Mouse (Mus musculus) gastrocnemius, postnatal 10 days (tissue): ENCODE results near the gene R3hdm4. TPM values are rescaled to one million over a fixed set of nuclear protein-coding genes. Genes with fewer than 3 reads are reported as not detected.

ENCODE experiments used
- DNase-seq: peaks from one replicate; pipeline ENCODE4 v3.0.0; 2021; ENCODE audit warnings: mixed read lengths
- total RNA-seq, 2 experiments: library from RNA; stranded (reverse); gene quantifications; 2 replicates each; pipeline ENCODE4 v1.2.3; 2021

R3hdm4 gene
- total RNA-seq, 2 experiments from 2014 or later, result 101 to 108 TPM

DNA sequence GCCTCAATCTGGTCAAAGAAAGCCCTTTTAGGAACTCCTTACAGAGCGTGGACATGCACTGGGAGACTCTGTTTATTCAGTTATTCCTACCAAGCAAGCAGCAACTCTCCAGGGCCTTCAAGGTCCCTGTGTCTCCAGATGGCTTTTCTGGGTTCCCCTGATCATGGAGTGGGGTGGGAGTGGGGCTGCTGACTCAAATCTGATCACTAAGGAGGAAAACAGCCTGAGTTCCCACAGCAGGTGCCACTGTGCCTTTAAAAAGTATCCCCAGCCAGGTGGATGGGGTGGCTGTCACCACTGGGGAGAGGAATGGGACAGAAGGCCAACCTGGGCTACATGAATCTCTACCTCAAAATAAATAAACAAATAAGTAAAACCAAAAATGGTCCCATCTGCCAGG is 22.0 kb upstream of the R3hdm4 start:
- DNase-seq, result no peak

DNA sequence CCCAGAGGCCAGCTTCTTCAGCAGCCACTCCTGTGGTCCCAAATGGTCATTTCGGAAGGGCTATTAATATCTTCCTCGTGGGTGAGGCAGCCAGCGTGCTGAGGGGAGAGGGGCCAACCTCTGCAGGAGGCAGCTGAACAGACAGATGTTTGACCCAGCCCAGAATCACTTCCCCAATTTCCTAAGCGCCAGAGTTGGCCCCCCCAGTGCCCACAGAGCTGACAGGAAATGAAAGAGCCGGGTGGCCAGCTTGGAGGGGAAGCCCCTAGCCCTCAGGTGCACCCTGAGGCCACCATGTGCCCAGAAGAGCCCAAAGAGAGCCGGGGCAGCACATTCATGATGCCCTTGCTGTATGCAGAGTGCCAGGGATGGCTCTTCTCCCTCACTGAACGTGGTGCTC is 19.7 kb upstream of the R3hdm4 start:
- DNase-seq, result no peak

DNA sequence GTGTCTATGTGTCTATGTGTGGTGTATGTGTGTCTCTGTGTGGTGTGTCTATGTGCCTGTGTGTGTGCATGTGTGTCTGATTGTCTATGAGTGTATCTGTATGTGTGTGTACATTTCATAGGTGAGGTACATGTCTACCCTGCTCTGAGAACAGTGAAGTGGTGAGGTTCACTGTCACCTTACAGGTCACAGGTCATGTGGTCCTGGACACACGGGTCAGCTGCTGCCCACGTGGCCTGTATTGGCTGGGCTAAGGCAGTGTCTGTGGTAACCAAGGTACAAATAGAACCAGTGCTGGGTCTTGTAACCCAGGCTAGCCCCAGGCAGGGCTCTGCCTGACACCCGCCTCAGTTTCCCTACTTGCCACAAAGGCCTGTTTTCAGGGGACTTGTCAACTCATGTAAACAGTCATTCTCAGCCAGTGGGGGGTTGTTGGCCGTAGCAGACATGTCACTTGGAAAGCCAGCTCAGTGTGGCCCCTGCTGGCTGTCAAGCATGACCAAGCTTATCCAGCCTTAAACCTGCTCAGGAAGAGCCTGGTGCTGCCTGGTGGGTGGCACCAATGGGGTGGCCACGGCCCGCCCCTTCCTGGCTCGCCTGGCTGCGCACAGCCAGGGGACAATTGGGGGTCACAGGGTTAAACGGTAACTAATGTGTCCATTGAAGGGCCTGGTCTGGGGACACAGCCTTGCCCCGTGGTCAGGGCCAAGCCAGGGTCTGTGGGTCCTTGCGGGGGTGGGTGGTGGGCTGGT is 16.9 kb upstream of the R3hdm4 start:
- DNase-seq, result no peak

DNA sequence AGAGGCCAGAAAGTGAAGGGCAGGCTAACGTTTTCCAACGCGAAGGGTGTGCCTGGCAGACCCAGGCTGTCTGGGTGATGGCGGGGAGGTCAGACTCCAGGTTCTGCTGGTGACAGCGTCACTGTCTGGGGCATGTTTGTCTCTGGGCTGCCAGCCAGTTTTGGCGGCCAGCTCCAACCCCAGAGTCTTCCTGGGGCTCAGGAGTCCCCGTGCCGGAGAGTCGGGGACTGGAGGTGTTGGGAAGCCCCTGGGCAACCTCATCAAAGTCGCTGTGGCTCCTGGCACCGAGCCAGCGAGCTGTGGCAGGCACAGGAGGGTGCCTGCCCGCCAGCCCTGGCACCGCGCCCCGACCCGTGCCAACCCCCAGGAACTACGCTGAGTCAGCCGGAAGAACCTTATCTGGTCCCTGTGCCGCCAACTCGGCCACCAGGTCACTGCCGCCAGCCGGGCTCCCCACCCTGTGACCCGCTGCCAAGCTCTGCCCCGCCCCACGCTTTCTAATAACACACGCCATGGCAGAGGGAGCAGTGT is 16.0 kb upstream of the R3hdm4 start:
- peak; percentile 72 for DNase-seq

DNA sequence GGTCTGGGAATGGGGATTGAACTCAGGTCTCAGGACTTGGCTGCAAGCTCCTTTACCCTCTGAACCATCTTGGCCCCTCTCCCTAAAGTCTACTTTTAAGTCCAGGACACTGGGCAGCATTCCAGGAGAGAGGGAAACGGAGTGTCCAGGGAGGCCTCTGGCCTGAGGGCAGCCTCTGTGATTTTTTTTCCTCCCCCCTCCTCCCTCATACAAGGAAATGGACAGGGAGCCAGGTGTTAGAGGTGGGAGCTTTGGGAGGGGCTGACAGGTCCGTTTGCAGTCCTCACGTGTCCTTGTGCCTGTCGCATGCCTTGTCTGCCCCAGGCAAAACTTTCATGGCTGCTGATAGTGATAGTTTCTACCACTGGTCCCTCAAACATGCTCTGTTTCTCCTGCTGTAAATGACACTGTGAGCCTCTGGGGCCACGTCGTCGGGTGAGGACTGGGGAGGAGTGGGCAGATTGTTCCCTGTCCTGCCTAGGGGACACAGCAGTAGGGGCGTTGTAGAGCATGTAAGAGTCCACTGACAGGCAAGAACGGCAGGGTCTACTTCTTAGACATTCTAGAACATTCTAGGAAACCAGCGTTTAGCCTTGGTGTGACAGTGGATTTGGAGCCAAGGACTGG is 15.4 kb upstream of the R3hdm4 start:
- no peak for DNase-seq

DNA sequence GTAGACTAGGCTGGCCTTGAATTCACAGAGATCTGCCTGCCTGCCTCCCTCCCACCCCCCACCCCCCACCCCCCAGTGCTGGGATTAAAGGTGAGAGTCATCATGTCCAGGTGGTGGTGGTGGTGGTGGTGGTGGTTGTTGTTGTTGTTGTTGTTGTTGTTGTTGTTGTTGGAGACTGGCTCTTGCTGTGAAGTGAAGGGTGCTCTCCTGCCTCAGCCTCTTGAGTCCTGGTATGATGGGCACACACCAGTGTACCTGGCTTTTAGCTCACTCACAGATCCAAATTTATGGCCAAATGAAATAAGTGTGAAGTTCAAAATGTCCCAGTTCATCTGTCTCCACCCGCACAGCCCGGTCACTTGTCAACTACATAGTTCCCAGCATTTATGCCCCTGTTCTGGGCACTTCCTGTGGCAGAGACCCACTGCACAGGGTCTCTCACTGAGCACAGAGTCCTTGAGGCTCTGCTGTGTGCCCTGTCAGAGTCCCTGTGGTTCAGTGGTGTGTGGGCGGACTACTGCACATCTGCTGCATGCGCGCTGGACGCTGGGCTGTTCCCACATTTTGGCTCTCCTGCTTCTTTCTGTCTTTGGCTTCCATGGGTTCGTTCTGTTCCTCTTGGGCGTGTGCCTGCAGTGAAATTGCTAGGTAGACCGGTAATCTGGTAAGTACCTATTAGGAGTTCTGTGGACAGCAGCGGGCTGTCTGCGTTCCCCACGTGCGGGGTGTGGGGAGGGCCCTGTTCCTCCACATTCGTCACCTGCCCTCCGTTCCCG is 14.0 kb upstream of the R3hdm4 start:
- DNase-seq, result no peak

DNA sequence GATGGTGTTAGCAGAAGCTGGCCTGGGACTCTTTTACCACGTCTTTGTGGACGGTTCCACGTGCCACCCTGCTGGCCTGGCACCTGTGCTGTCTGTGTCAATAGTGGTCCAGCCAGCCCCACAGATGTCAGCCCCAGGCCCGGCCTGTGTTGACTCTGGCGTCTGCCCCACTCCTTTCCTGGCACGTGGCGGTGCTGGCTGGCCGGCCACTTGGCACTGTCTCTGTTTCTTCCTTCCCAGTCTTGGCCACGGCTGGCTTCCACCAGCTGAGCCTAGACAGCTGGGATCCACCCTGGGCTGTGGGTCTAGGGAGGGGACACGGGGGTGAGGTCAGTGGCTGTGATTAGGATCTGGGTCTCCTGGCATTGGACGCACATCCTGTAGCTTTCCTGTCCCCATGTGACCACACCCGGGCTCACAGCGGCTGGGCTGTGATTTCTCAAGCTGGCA is 13.3 kb upstream of the R3hdm4 start:
- DNase-seq, result peak; percentile 90

DNA sequence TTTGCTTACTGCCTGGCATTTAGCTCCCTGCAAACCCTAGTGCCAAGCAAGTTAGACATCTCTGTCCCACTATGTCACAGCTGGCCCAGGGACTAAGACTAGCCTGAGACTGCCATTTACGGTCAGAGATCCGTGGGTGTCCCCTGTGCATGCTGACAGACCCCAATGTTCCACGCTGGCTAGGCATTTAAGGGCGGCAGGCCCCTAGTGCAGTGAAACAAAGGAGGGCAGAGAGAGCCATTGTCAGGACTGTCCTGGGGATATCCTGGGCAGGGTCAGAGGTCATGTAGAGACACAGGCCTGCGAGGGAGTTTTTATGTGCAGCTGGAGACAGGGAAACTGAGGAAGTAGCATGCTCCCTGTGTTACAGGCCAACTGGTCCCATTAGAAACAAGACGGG is 12.9 kb upstream of the R3hdm4 start:
- no peak for DNase-seq

DNA sequence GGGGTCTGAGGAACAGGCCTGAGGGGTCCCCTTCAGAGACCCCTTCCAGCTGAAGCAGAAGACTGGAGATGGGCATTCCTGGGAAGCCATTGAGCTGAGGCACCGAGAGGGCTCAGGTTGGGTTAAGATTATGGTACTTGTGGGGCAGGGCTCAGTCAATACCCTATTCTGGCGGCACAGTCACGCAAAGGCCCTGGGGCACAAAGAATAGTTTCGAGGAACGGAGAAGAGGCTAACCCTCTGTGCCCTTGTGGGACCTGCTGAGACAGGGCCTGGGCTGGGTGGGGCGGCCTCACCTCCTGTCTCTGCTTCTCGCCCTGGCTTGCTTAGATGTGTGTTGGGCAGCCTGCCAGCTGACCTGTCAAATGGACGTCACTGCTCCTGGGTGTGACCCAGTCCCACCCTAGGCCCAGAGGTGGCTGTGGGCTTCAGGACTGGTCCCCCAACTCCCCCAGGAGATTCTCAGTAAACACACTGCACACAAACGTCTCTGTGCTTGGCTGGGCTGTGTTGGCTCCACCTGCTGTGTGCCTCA is 12.2 kb upstream of the R3hdm4 start:
- DNase-seq, result peak; percentile 48

DNA sequence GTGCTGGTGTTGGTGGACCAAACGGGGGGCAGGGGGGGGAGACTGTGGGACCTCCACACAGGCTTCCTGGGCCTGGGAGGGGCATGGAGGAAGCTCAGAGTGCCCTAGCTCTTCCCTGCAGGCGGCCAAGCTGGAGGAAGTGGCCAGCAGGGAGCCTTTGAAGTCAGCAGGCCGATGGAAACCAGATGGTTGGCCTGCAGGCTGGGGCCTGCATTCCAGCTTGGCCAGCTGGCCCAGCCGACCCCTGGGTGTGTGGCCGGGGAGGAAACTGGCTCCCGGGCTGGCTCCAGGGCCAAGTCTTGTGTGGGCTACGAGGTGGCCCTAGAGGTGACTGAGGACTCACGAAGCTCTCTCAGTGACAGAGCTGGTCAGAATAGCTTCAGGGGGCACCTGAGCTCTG is 11.7 kb upstream of the R3hdm4 start:
- peak; percentile 80 for DNase-seq

DNA sequence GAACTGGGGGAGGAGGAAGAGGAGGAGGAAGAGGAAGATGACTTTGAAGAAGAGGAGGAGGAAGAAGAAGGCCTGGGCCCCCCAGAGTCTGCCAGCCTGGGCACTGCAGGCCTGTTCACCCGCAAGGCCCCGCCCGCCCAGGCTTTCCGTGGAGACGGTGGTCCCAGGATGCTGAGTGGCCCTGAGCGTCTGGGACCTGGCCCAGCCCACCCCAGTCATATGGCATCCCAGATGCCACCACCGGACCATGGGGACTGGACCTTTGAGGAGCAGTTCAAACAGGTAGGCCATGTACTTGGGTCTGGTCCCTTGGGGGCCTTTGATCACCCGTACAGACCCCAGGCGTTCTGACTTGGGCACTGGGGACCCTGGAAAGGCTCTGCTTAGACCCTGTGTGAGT is 10.8 kb upstream of the R3hdm4 start:
- no peak for DNase-seq

DNA sequence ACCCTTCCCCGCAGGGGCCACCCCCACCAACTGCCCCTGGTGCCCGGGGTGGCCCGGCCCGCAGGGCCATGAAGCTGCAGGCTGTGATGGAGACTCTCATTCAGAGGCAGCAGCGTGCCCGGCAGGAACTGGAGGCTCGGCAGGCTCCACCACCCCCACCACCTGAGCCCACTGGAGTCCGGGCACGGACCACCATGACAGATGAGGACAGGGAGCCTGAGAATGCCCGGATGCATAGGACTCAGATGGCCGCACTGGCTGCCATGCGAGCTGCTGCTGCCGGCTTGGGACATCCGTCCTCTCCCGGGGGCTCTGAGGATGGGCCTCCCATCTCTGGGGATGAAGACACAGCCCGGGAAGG is 9.8 kb upstream of the R3hdm4 start:
- DNase-seq, result no peak

DNA sequence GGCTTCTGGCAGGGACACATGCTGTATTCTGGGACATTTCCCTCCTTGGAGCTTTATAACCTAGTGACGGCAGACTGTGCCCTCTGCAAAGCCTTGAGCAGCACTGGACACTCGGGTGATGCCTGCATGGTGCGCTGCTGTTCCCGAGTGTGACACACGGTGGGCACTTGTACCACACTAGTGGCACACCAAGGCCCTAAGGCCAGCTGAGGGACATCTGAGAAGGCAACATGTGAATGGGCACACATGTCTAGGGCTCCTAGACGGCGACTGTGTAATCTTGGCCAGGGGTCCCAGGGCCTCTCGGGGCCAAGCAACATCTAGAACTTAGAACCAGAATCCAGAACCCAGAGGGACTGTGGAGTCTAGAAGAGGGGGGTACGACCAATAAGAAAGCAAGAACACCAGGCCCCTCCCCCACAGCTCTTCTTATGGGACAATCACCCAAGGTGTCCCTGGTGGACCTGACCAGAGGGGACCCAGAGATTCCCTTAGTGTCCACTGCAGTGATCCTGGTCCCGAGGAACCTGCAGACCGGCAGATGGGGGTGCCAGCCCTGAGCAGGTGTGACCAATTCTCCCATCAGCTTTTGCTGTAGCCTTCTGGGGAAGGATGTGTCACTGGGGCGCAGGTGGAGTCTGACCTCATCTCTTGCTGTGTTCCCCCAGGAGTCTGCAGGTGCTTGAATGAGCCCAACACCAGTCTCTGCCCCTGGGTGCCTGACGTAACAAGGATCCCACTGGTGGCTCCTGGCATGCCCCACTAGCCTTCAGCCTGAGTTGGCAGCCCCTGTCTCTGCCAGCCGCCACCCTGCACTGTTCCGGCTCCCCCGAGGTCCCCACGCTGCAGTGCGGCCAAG is 9.2 kb upstream of the R3hdm4 start:
- no peak for DNase-seq

DNA sequence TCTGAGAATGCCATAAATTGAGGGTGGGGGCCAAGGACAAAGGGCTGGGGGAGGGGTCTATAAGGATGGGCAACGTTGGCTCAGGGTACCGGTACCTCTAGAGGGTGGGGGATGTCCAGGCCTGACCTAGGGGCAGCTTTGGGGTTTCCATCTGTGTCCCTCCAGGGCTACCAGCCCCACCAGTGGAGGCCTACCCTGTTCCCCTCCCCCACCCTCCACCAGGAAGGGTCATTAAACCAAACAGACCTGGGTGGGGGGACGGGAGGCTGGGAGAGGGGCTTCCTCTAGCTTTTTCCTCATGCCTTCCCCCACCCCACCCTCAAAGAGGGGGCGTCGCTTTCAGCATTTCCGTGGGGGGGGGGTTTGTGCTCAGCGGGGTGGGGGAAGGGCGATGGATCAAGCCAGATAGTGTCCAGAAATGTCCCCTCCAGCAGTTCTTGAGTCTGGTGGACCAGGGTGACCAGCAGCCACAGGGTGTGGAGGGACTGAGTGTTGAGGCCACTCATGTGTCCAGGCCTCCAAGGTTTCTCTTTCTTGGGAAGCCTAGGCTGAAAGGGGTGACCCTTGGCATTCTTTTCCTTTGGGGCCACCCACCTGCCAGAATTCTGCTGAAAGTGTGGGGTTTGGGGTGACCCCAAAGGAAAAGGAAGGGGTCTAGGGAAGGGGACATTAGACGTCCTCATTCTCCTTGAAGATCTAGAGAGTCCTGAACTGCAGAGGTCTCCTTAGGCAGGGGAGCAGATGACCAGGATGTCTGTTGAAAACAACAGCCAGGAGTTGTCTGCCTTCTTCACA is 8.1 kb upstream of the R3hdm4 start:
- no peak for DNase-seq

DNA sequence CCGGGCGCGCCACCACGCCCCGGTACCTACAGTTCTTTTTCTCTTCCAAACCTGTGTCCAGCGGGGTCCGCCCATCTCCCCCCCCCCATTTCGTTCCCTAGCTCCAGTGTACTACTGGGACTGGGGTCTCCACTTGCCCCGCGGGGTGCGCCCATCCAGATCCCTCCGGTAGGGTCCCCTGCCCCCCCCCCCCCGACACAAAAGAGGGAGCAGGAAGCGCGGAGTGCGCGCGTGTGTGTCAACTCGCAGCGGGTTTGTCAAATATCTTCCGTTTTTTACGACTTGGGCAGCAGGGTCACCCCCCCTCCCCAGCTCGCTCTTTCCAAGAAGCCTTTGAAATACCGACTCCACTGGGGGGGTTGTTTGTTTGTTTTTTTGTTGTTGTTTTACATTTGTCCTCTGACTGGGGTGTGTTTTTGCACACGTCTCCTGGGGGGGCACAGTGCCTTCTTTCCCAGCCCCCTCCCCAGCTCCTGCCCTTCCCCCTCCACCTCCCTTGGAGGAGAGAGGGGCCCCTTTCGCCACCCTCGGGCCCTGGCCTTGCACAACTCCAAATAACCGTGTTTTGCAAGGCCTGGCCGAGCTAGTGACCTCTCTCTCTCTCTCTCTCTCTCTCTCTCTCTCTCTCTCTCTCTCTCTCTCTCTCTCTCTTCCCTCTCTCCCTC is 7.2 kb upstream of the R3hdm4 start:
- DNase-seq, result no peak

DNA sequence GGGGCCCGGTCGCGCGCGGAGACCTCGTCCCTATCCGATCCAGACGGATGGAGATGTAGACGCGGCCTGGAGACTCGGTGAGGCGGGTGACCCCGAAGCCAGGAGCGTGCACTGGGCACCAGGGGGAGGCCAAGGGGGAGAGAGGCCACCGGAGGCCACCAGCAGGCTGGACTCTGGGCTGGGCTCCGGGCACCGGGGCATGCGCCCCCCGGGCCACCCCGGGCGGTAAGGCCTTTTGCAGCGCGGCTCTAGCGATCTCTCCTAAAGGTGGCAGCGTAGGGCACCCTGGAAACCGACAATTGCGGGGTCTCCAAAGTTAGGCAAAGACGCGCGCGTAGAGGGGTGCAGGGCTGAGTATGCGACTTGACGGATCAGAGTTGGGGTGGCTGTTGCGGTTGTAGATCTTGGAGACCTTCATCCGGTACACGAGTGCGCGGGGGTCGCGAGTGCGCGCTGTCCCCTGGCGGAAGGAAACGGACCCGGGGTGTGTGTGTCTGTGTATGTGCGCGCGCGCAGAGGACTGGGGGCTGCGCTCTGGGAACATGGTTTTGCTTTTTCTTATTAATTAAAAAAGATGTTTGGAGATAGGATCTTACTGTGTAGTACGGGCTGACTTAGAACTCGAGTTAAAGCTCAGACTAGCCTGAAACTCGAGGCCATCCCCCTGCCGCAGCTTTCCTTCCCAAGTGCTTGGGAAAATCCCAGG is 6.5 kb upstream of the R3hdm4 start:
- peak; percentile 53 for DNase-seq

DNA sequence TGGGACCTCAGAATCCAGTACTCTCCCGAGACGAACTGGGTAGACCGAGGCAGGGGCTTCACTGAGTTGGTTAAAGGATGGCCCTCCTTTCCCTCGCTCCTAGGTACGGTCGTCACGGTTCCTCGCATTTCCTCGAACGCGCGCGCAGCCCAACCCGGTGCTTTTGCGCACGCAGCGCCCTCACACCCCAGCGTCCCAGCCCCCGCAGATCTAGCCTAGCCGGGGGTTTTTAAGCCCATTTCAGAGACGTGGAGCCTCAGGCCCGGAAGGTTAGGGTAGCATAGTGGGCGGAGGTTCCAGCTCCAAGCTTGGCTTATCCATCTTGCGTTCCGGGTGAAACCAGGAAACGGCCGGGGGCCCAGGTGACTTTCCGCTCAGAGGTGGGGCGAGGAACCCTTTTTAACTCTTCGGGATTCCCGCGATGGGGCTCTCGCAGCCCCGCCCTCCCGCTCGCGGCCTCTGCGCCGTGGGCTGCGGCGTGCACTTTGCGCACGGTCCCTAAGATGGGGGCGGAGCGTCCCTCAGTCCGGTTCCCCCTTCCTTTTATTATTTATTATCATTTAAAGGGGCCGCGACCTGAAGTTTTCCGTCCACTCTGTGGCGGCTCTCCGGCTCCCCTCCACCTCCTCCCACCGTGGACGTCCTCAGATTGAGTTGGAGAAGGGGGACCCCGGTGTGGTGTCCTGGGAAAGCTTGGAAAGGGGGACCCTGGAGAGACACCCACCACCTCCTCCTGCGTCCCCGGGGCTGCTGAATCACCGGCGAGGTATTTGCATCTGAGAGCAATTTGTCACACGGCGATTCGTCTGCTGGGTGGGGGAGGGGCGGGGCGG is 5.7 kb upstream of the R3hdm4 start, which contains the start of gene Arid3a:
TSS of gene Arid3a (plus strand) at position 553 of the 833 bp plus-strand sequence.
- DNase-seq, result peak; percentile 83

DNA sequence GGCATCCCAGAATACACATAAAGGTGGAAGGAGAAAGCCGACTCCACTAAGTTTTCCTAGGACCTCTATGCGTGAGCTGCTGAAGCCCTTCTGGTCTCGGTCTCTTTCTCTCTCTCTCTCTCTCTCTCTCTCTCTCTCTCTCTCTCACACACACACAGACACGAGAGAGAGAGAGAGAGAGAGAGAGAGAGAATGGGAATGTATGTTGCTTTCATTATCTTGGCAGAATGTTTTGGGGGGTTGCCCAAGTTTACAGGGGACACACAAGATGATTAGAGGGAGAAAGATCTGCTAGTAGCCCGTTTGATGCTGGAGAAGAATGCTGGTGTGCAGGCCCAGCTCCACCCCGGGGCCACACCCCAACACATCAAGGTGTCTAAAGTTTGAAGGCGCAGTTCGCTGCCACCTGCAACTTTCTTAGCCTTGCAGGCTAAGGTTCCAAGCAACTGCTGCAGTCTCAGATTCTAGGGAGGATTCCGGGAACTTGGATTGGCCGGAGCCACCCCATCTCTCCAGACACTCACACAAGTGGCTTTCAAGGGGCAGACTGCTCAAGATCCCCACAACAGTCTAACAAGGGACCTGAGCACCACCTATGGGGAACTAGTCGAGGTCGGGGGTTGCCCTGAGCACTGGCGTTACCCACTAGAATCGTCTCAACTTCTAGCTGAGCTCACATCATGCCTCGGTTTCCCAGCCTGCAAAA is 4.9 kb upstream of the R3hdm4 start:
- DNase-seq, result no peak
